Mouse (Mus musculus): ENCODE data around the gene 1700025C18Rik. TPM values are rescaled to one million over a fixed set of nuclear protein-coding genes. Genes with fewer than 3 reads are reported as not detected.

1700025C18Rik gene
- total RNA-seq, 2 experiments from 2014 or later, result not detected

DNA sequence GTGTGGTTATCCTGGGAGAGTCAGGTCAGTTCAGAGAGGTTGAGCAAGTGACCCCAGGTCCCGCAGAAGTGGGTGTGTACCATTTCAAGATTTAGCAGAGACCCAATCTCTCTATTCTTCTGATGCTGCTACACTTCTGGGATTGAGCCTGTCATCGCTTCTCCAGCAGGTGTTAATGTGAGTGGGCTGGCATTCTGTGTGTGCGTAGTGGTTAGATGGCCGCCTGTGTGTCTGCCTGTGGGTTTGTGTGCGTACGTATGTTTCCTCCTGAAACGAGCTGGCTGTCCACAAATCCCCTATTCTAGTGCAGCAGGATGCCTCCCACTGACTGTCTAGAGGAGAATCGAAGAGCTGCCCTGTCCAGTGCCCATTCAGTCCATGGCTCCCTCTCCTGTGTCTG, 12.5 kb downstream of the 1700025C18Rik start:
- DNase-seq, result no peak

- no peak for DNase-seq
Measured at GRCm38 (mm10) chr2:165077055-165077454, 13.5 kb downstream of the 1700025C18Rik start.

GRCm38 (mm10) chr2:165074937-165075336, 15.6 kb downstream of the 1700025C18Rik start:
- DNase-seq, result peak; percentile 86

GRCm38 (mm10) chr2:165074081-165074884, 16.3 kb downstream of the 1700025C18Rik start:
- DNase-seq, result peak; percentile 54

GRCm38 (mm10) chr2:165073381-165073781, 17.2 kb downstream of the 1700025C18Rik start:
- no peak for DNase-seq

DNA sequence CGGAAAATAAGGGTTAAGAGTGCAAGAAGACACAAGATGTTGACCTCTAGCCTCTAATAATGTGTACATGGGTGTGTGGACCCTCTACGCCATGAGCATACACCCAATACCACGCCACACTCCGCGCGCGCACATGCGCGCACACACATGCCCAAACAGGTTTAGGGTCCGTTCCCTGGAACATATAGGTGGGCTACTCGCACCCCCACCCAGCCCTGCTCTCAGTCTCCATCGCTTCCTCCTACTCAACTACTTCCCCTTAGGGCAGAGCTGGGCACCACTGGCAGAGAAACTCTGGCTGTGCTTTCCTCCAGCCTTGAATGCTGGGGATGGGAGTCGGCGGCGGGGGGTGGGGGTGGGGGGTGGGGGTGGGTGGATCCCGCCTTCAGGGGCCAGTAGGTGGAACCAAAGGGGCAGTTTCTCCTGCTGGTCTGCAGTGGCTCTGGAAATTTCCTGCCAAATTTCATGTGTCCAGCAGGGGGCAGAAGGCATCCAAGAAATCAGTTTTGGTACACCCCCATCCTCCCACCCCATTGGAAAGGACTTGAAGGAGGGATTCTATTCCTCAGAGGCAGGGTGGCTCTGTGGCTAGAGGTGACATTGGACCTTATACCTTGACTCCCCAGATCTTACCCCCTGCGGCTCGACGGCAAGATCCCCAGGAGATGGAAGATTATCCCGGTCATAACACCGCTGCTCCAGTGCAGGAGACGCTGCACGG, 20.3 kb downstream of the 1700025C18Rik start:
- peak; percentile 80 for DNase-seq

DNA sequence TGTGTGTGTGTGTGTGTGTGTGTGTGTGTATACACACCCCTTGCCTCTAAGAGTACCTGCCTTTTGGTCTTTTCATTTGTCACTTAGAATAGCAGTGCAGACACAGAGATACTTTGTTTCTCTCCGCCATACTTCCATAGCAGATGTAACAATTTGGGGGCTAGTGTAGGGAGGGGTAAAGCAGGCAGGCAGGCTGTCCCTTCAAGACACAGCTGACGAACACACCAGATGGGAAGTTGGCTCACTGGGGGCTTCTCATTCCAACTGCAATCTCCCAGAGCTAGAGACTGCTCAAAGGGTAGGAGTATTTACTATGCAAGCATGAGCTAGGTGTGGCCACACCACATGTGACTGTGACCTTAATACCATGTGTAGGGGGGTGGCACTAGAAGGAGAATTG, 21.7 kb downstream of the 1700025C18Rik start:
- no peak for DNase-seq

GRCm38 (mm10) chr2:165064489-165064888, 26.1 kb downstream of the 1700025C18Rik start:
- no peak for DNase-seq

DNA sequence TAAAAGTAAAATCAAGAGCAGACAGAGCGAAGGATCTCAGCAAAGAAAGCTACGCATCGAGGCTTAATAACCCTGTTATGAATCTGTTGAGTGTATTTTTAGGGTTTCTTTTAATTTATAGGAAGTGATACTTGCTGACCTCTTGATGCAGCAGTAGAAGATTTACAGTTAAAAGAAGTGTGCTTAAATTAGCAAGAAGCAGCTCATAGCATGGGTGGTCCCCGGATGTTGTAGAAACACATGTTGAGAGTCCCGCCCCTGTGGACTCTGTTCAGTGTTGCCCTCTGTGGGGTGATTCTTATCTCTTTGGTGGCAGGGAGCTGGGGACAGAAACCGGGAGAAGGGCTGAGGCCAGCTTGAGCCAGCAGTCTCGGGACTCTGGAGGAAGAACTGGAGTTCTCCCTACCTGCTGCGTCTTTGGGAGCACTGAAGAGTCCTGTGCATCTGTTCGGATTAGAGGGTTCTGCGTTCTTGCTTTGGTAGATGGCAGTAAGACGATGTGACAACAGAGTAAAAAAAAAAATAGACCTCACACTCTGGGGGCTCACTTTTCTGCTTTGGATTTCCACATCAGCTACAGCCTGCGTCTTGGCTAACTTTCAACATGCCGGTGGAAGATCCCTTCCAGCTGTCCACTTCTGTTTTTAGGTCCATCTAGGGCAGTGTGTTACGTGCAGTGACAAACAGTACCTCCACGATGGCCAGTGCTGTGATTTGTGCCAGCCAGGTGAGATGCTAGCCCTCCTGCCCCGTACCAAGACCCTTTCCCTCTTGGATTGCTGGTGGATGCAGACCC, 28.7 kb downstream of the 1700025C18Rik start:
- peak; percentile 28 for DNase-seq

DNA sequence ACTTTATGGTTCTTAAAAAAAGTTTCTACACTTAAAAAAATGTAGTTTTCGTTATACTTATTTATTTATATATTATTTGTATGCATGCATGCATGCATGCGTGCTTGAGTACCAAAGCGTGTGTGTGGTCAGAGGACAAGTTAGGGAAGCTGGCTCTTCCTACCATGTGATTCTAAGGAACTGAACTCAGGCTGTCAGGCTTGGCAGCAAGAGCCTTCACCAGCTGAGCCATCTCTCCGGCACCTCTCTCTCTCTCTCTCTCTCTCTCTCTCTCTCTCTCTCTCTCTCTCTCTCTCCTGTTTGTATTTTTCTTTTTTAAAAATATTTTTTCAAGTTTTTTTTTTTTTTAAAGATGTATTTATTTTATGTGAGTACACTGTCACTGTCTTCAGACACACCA, 30.6 kb downstream of the 1700025C18Rik start:
- DNase-seq, result no peak

DNA sequence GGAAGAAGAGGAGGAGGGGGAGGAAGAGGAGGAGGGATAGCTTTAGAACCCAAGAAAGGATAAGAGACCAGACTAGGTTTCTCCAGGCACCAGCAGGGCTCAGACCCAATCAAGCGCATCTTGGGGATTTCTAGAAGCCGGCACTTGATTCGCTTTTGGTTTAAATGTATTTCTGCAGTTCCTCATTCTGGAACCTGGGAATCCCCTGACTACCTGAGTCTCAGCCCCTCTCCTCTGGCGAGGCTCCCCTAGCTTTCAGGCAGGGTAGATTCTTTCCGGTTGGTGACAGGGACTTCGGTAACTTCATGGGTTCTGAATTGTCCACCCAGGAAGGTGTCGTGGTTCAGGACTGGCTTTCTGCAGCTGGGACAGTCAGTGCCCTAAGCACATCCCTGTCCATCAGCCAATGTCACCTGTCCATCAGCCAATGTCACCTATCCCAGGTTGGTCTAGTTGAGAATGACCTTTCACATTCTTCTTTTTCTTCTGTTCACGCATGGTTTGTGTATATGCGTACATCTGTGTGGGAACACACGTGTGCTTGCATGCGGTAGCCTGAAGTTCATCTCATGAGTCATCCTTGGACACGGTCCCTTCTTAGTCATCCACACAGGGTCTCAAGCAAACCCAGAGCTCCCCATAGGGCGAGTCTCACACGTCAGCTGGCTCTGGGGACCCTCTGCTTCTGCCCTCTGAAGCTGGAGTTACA, 34.0 kb downstream of the 1700025C18Rik start:
- DNase-seq, result no peak

DNA sequence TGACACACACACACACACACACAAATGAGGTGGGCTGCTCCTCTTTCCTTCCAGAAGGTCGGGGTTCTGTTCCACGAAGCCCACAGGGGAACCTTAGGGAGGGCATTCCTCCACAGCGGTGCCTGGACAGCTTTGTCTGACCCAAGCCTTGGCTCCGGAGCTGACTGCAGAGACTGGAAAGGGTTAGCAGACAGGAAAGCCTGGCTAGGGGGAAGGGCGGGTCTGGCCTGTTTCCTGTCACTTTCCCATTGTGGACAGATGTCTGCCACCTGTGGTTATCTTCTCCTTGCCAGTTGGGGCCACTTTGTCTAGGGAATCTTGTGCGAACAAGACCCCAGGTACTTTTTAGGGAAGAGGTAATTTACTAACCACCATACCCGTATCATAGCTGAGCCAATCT, 34.6 kb downstream of the 1700025C18Rik start:
- peak; percentile 52 for DNase-seq

DNA sequence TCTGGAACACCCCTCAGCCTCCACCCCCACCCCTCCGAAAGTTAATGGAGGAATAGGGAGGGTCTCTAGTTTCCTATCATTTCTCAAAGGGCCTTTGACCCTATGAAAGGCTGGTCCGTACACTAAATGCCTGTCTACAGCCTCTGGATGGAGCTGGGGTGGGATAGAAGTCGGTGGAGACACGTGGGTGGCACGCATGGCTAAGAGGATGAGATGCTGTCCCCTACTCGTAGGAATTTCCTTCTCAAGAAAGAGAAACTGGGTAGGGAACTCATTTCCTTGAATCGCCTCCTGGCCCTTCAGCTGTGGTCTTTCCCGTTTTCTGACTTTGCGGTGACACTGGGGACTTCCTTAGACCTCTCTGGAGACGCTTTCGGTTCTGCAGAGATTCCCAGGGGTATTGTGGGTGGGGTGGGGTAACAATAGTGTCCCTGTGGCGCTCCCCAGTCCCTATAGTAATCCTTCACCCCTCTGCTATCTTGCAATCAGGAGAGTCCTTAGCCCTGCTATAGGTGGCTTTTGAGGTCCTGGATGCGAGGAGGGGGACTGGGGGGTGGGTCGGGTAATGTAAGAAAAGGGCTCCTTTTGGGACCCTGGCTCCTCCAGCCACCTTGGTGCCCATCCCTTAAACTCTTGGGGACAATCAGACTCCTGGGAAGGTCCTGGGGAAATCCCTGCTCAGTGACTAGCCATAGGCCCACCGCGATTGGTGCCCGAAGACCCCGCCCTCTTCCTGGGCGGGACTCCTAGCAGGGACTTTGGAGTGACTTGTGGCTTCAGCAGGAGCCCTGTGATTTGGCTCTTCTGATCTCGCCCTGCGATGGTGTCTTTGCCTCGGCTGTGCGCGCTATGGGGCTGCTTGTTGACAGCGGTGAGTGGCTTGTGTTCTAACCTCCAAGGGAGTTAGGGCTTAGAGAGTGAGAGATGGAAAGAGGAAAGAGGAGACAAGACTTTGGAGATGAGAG, 35.4 kb downstream of the 1700025C18Rik start, which contains the start of gene Cd40:
Gene Cd40 (plus strand): TSS at position 740 of the 965 bp plus-strand sequence.
- DNase-seq, result peak; percentile 80

DNA sequence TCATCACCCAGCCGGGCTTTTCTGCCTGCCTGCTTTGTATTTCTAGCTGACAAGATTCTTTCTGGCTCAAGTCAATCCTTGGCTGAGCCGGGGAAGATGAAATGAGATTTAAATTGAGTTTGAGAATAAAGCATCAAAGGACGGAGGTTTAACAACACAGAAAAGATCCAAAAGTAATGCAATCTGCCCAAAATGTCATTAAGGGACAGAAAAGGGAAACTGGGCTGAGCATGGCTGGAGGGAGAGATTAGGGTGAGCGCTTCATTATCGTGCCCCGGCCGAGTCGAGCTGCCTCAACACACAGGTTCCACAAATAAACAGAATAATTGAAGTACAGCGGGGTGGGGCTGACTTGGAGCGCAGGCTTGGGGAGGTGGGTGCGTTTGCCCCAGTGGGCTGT, 39.0 kb downstream of the 1700025C18Rik start:
- DNase-seq, result no peak

- no peak for DNase-seq
Measured at GRCm38 (mm10) chr2:165050826-165051548, 39.6 kb downstream of the 1700025C18Rik start.

GRCm38 (mm10) chr2:165049044-165049443, 41.5 kb downstream of the 1700025C18Rik start:
- DNase-seq, result no peak

GRCm38 (mm10) chr2:165043729-165044128, 46.8 kb downstream of the 1700025C18Rik start:
- DNase-seq, result no peak

- DNase-seq, result no peak
Measured at GRCm38 (mm10) chr2:165043090-165043636, 47.4 kb downstream of the 1700025C18Rik start.

DNA sequence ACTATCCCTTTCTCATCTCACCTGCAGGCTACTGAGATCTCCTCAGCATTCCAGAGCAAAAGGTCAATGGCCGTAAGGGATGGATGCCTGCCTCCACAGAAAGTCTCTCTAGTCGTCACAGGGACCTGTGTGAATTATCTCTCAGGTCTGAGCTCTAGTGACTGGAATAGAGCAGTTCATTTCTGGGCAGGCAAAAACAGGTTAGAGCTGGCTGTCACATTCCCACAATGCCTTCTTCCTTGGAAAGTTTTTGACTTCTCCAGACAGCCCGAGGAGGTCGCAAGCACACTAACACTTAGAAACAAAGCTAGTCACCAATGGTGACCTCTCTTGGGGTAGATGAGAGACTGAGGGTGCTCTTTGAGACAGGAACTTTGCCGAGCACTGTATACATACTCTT, 48.4 kb downstream of the 1700025C18Rik start:
- DNase-seq, result no peak

- no peak for DNase-seq
Measured at GRCm38 (mm10) chr2:165037415-165037814, 53.1 kb downstream of the 1700025C18Rik start.

All from heart, postnatal 4 days (tissue).